Comparison of ENCODE assay signal across 9 mouse cellular contexts in the genomic region with DNA sequence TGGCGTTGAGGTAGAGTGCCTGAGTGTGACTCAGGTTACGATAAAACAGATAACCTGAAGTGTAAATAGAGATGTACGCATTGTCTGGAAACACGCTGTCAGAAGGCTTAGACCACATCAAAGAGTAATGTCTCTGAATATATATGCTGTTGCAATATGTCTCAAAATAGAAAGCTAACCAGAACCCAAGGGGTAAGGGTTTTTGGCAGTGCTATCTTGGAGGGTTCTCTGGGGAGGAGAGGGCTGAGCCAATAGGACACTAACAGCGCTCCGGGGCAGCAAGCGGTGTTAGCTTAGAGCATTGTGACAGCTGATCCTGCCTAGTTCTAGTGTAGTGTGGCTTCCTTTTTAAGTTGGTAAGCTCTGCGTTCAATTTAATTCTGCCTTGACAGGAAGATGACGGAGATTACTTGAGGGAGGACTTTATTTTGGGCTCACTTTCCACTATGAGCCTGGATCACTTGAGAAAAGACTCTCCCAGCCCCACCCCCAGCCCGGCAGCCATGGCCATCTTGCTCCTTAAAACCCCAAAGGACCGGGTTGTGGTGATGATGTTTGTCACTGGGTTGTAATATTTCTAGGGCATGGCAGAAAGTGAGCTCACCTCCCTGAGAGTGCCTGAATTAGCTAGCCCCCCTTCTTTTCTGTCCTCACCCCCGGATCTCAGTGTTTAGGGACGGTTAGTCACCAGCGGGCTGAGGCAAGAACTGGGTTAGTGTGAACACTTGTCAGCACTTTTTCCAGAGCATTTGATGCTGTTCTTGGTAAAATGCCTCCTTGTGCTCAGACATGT. TPM values are rescaled to one million over a fixed set of nuclear protein-coding genes. Genes with fewer than 3 reads are reported as not detected.
DNase-seq lines count a peak whose midpoint lies in the region; ATAC-seq lines count a peak whose summit lies in the region.
"Had no signal": no experiment of that assay in that cellular context is flagged by ENCODE, and none has a peak within 500 bp of the region (broad histone marks: within the 10 kb centered on the region; RNA-seq: fewer than 3 reads in every experiment).

No protein-coding gene starts in this region.

- 77% methylated on average over 14 of the region's 14 CpGs for WGBS in hindbrain, embryonic 12.5 days
- 85% methylated on average over 14 of the region's 14 CpGs for WGBS in hindbrain, embryonic 11.5 days

- H3K27me3 ChIP-seq in hindbrain, embryonic 12.5 days: no peaks in the 10 kb centered on the region
- no peaks in the 10 kb centered on the region for H3K27me3 ChIP-seq in hindbrain, embryonic 11.5 days (ENCODE audit: control insufficient read depth, insufficient read depth, low read length)

- H3K4me2 ChIP-seq in hindbrain, embryonic 12.5 days (replicated peaks): no peak overlapping the region
- no peak overlapping the region for H3K4me2 ChIP-seq in hindbrain, embryonic 11.5 days (replicated peaks; ENCODE audit: low read depth, low read length)

- H3K9me3 ChIP-seq in hindbrain, embryonic 12.5 days (replicated peaks): no peaks in the 10 kb centered on the region
- no peaks in the 10 kb centered on the region for H3K9me3 ChIP-seq in hindbrain, embryonic 11.5 days (ENCODE audit: control insufficient read depth, low read length)

- peaks cover 3% of the 10 kb centered on the region; the same call in 1 of the 2 replicates for H3K36me3 ChIP-seq in hindbrain, embryonic 12.5 days
- no peaks in the 10 kb centered on the region for H3K36me3 ChIP-seq in hindbrain, embryonic 11.5 days (ENCODE audit: control insufficient read depth, insufficient read depth, low read length)

- peaks cover 73% of the 10 kb centered on the region for H3K4me1 ChIP-seq in hindbrain, embryonic 12.5 days
- H3K4me1 ChIP-seq in hindbrain, embryonic 11.5 days (replicated peaks; ENCODE audit: control insufficient read depth, insufficient read depth, low read length): peaks cover 30% of the 10 kb centered on the region

- H3K4me3 ChIP-seq in hindbrain, embryonic 12.5 days: no peak overlapping the region
- no peak overlapping the region for H3K4me3 ChIP-seq in hindbrain, embryonic 11.5 days (ENCODE audit: low read depth, low read length)

- DNase-seq in hindbrain, embryonic 11.5 days (ENCODE audit: low spot score): no peak
- peak; percentile 39 for DNase-seq in thymus, postnatal 14 days
- no peak for DNase-seq in thymus, postnatal 10 days (ENCODE audit: low spot score in 2 of 2)
- peak; percentile 92 for DNase-seq in induced T-regulatory cell, adult 2 months (ENCODE audit: low read depth)
- peak; percentile 33 for DNase-seq in thymus, postnatal 25 days
- no peak for DNase-seq in layer of hippocampus, adult 11-12 months (ENCODE audit: low spot score)
- DNase-seq in layer of hippocampus, adult 9-11 months: no peak

- no peak for ATAC-seq in hindbrain, embryonic 12.5 days (ENCODE audit: low FRiP score)
- no peak for ATAC-seq in hindbrain, embryonic 11.5 days (ENCODE audit: low FRiP score)

- H3K9ac ChIP-seq in hindbrain, embryonic 12.5 days: no peak overlapping the region
- H3K9ac ChIP-seq in hindbrain, embryonic 11.5 days (ENCODE audit: low read depth, low read length): no peak overlapping the region; the same call in 1 of the 2 replicates

- H3K27ac ChIP-seq in hindbrain, embryonic 12.5 days: peak overlapping the region; percentile 24
- H3K27ac ChIP-seq in hindbrain, embryonic 11.5 days (ENCODE audit: low read depth, low read length): no peak overlapping the region

RNA-seq across cellular contexts. Expression of gene Wbp1l, which starts 21.3 kb away (rescaled TPM):
- polyA plus RNA-seq in hindbrain, embryonic 12.5 days (2016; fragmentation: Nextera tagmentation; extraction: Ambion mirVana): 54.6 and 56.4 TPM in 2 replicates
- 31.5 and 33.4 TPM in 2 replicates for polyA plus RNA-seq in hindbrain, embryonic 11.5 days (2014; fragmentation: Nextera tagmentation; extraction: Ambion mirVana)

RNA-seq across cellular contexts. Expression of gene Sfxn2, which starts 47.0 kb away (rescaled TPM):
- polyA plus RNA-seq in hindbrain, embryonic 12.5 days (2016; fragmentation: Nextera tagmentation; extraction: Ambion mirVana): 14.6 and 15.0 TPM in 2 replicates
- 9.3 and 11.1 TPM in 2 replicates for polyA plus RNA-seq in hindbrain, embryonic 11.5 days (2014; fragmentation: Nextera tagmentation; extraction: Ambion mirVana)

RNA-seq across cellular contexts. Expression of gene Arl3, which starts 47.2 kb away (rescaled TPM):
- polyA plus RNA-seq in hindbrain, embryonic 12.5 days (2016; fragmentation: Nextera tagmentation; extraction: Ambion mirVana): 190 and 196 TPM in 2 replicates
- polyA plus RNA-seq in hindbrain, embryonic 11.5 days (2014; fragmentation: Nextera tagmentation; extraction: Ambion mirVana): 145 and 160 TPM in 2 replicates

RNA-seq across cellular contexts. Expression of gene Cyp17a1, which starts 52.8 kb away (rescaled TPM):
- polyA plus RNA-seq in hindbrain, embryonic 12.5 days (2016; fragmentation: Nextera tagmentation; extraction: Ambion mirVana): not detected in 2 replicates
- 0.29 TPM in 1 of 2 replicates, not detected in the other for polyA plus RNA-seq in hindbrain, embryonic 11.5 days (2014; fragmentation: Nextera tagmentation; extraction: Ambion mirVana)
- polyA plus RNA-seq: cortical plate, adult 2 months had no signal

Comparison
In these comparisons a context has a peak if more than half of its experiments do, and no peak if none do; other contexts are left out.
1. DNase-seq: peak in thymus, postnatal 14 days (single experiment), induced T-regulatory cell, adult 2 months (single experiment) and thymus, postnatal 25 days (single experiment); none in hindbrain, embryonic 11.5 days (single experiment), thymus, postnatal 10 days (0 of 2), layer of hippocampus, adult 11-12 months (single experiment) and layer of hippocampus, adult 9-11 months (single experiment).